Mouse (Mus musculus) heart, embryonic 10.5 days (tissue): ENCODE measurements around the gene Gipc3. TPM values are rescaled to one million over a fixed set of nuclear protein-coding genes. Genes with fewer than 3 reads are reported as not detected.

Experiments used
- DNase-seq: peaks from one replicate; pipeline ENCODE4 v3.0.0-alpha.2; 2017; ENCODE audit warnings: low spot score
- H3K27ac ChIP-seq: fragments of 300-500 bp; sonication (generic); 2 replicates; pipeline ENCODE4 v1.5.1; 2016; ENCODE audit warnings: mild to moderate bottlenecking
- H3K27me3 ChIP-seq: fragments of 300-500 bp; sonication (generic); 2 replicates; pipeline ENCODE4 v1.6.1; 2016; ENCODE audit warnings: mild to moderate bottlenecking; ENCODE audit not compliant: poor library complexity, insufficient read depth, severe bottlenecking
- H3K36me3 ChIP-seq: fragments of 300-500 bp; sonication (generic); 2 replicates; pipeline ENCODE4 v1.6.1; 2016; ENCODE audit warnings: mild to moderate bottlenecking, moderate library complexity
- H3K4me1 ChIP-seq: fragments of 300-500 bp; sonication (generic); 2 replicates; pipeline ENCODE4 v1.6.1; 2016; ENCODE audit warnings: mild to moderate bottlenecking
- H3K4me3 ChIP-seq: fragments of 300-500 bp; sonication (generic); 2 replicates; pipeline ENCODE4 v1.5.1; 2016; ENCODE audit warnings: mild to moderate bottlenecking, moderate library complexity
- H3K9me3 ChIP-seq: fragments of 300-500 bp; sonication (generic); 2 replicates; pipeline ENCODE4 v1.6.1; 2016; ENCODE audit warnings: mild to moderate bottlenecking, moderate library complexity
- WGBS: fragments of 180-500 bp; shearing (Covaris S2); methylation state at CpG from one replicate; pipeline ENCODE4 v1.1.7; 2016; 5-methylcytosine and 5-hydroxymethylcytosine counted together
- polyA plus RNA-seq: library from polyadenylated mRNA; unstranded; fragments of >200 nt; fragmentation: Nextera tagmentation; extraction: Ambion mirVana; gene quantifications from 2 replicates; pipeline ENCODE4 v1.2.1, GENCODE M21; 2016

Gene Gipc3
- polyA plus RNA-seq: not detected in 2 replicates

GRCm38 (mm10) chr10:81342686-81343505 is at the start of gene Gipc3:
TSS of gene Gipc3 (minus strand) at chr10:81343266.
- Histone ChIP-seq H3K27me3 (peaks cover 83% of the 10 kb centered on the region), H3K4me1 (peaks cover 48% of the 10 kb centered on the region), H3K4me3 (peak within 1 kb of the TSS; percentile 61), H3K36me3 (peaks cover 20% of the 10 kb centered on the region), H3K9me3 (no peaks in the 10 kb centered on the region), H3K27ac (peak within 1 kb of the TSS; percentile 50)
- no peak for DNase-seq
- 6% methylated on average over 64 of the region's 67 CpGs for WGBS

GRCm38 (mm10) chr10:81392781-81393185 is 49.7 kb upstream of the Gipc3 start, which contains the start of gene Smim24:
TSS of gene Smim24 (plus strand) at chr10:81393051.
- peaks cover 13% of the 10 kb centered on the region for H3K27me3 ChIP-seq
- H3K36me3 ChIP-seq: peaks cover 32% of the 10 kb centered on the region
- 64% methylated on average over 14 of the region's 14 CpGs for WGBS
- H3K27ac ChIP-seq: peak within 1 kb of the TSS; percentile 83
- no peaks in the 10 kb centered on the region for H3K9me3 ChIP-seq
- peaks cover 43% of the 10 kb centered on the region for H3K4me1 ChIP-seq
- no peak for DNase-seq
- peak within 1 kb of the TSS; percentile 54 for H3K4me3 ChIP-seq

- DNase-seq: no peak
- WGBS: 81% methylated on average over 6 of the region's 6 CpGs
Measured at GRCm38 (mm10) chr10:81392270-81392669, 49.2 kb upstream of the Gipc3 start.

GRCm38 (mm10) chr10:81390678-81390965 is 47.6 kb upstream of the Gipc3 start:
- no peaks in the 10 kb centered on the region for H3K9me3 ChIP-seq
- H3K27me3 ChIP-seq: no peaks in the 10 kb centered on the region
- H3K4me1 ChIP-seq: peaks cover 47% of the 10 kb centered on the region
- peaks cover 50% of the 10 kb centered on the region for H3K36me3 ChIP-seq
- no peak overlapping the region for H3K4me3 ChIP-seq
- WGBS: 91% methylated on average over 13 of the region's 13 CpGs
- H3K27ac ChIP-seq: no peak overlapping the region; the same call in 1 of the 2 replicates
- DNase-seq: no peak

More at GRCm38 (mm10) chr10:81392270-81392669, 49.2 kb upstream of the Gipc3 start:
- Histone ChIP-seq H3K4me3 (no peak overlapping the region), H3K4me1 (peaks cover 41% of the 10 kb centered on the region), H3K27ac (no peak overlapping the region), H3K27me3 (peaks cover 8% of the 10 kb centered on the region), H3K9me3 (no peaks in the 10 kb centered on the region), H3K36me3 (peaks cover 33% of the 10 kb centered on the region)

- WGBS: 66% methylated on average over 23 of the region's 23 CpGs
- DNase-seq: no peak
- Histone ChIP-seq H3K9me3 (no peaks in the 10 kb centered on the region), H3K4me3 (no peak overlapping the region), H3K27ac (0 out of 2 replicates have a peak overlapping the region, but pooled peaks have one; percentile 31), H3K4me1 (peaks cover 52% of the 10 kb centered on the region), H3K27me3 (no peaks in the 10 kb centered on the region), H3K36me3 (peaks cover 50% of the 10 kb centered on the region)
Measured at GRCm38 (mm10) chr10:81389801-81390677, 47.0 kb upstream of the Gipc3 start.

- Histone ChIP-seq H3K27ac (0 out of 2 replicates have a peak overlapping the region, but pooled peaks have one; percentile 31), H3K4me1 (peaks cover 56% of the 10 kb centered on the region), H3K4me3 (no peak overlapping the region), H3K27me3 (no peaks in the 10 kb centered on the region), H3K36me3 (peaks cover 50% of the 10 kb centered on the region), H3K9me3 (no peaks in the 10 kb centered on the region)
- DNase-seq: no peak
- WGBS: 65% methylated on average over 3 of the region's 3 CpGs
Measured at GRCm38 (mm10) chr10:81389373-81389772, 46.3 kb upstream of the Gipc3 start.

- no peak for DNase-seq
- H3K27me3 ChIP-seq: no peaks in the 10 kb centered on the region
- H3K36me3 ChIP-seq: peaks cover 50% of the 10 kb centered on the region
- 0 out of 2 replicates have a peak within 1 kb of the TSS, but pooled peaks have one; percentile 31 for H3K27ac ChIP-seq
- H3K4me3 ChIP-seq: no peak within 1 kb of the TSS
- 88% methylated on average over 5 of the region's 5 CpGs for WGBS
- no peaks in the 10 kb centered on the region for H3K9me3 ChIP-seq
- H3K4me1 ChIP-seq: peaks cover 51% of the 10 kb centered on the region
Measured at GRCm38 (mm10) chr10:81388505-81389055, 45.5 kb upstream of the Gipc3 start, which contains the start of gene Gm48552. TSS of gene Gm48552 (plus strand) at chr10:81389005.

- H3K36me3 ChIP-seq: peaks cover 50% of the 10 kb centered on the region
- no peak for DNase-seq
- 91% methylated on average over 20 of the region's 20 CpGs for WGBS
- H3K9me3 ChIP-seq: no peaks in the 10 kb centered on the region
- peaks cover 42% of the 10 kb centered on the region for H3K4me1 ChIP-seq
- H3K27ac ChIP-seq: no peak overlapping the region
- H3K4me3 ChIP-seq: no peak overlapping the region
- H3K27me3 ChIP-seq: no peaks in the 10 kb centered on the region
Measured at GRCm38 (mm10) chr10:81387716-81388115, 44.6 kb upstream of the Gipc3 start.

GRCm38 (mm10) chr10:81385603-81386306 is 42.7 kb upstream of the Gipc3 start:
- Histone ChIP-seq H3K27me3 (no peaks in the 10 kb centered on the region), H3K27ac (0 out of 2 replicates have a peak overlapping the region, but pooled peaks have one; percentile 93), H3K9me3 (no peaks in the 10 kb centered on the region), H3K4me3 (peak overlapping the region; percentile 96), H3K4me1 (peaks cover 47% of the 10 kb centered on the region), H3K36me3 (peaks cover 43% of the 10 kb centered on the region)
- 81% methylated on average over 22 of the region's 22 CpGs for WGBS
- DNase-seq: no peak

- peak overlapping the region; percentile 93 for H3K27ac ChIP-seq
- H3K4me3 ChIP-seq: peak overlapping the region; percentile 96
- under 1% methylated on average over 19 of the region's 19 CpGs for WGBS
- peaks cover 38% of the 10 kb centered on the region for H3K4me1 ChIP-seq
- H3K9me3 ChIP-seq: no peaks in the 10 kb centered on the region
- peaks cover 40% of the 10 kb centered on the region for H3K36me3 ChIP-seq
- DNase-seq: no peak
- H3K27me3 ChIP-seq: no peaks in the 10 kb centered on the region
Measured at GRCm38 (mm10) chr10:81384605-81384982, 41.5 kb upstream of the Gipc3 start.

- Histone ChIP-seq H3K4me3 (peak within 1 kb of the TSS; percentile 96), H3K9me3 (no peaks in the 10 kb centered on the region), H3K27ac (peak within 1 kb of the TSS; percentile 93), H3K27me3 (no peaks in the 10 kb centered on the region), H3K36me3 (peaks cover 34% of the 10 kb centered on the region), H3K4me1 (peaks cover 36% of the 10 kb centered on the region)
- peak; percentile 99 for DNase-seq
- 6% methylated on average over 54 of the region's 54 CpGs for WGBS
Measured at GRCm38 (mm10) chr10:81383802-81384604, 40.9 kb upstream of the Gipc3 start, which contains the start of the genes Dohh and Gm48551. TSS of gene Dohh (plus strand) at chr10:81384428. TSS of gene Gm48551 (plus strand) at chr10:81384466.
